Mouse (Mus musculus): ENCODE measurements around the gene Rps6ka5. TPM values are rescaled to one million over a fixed set of nuclear protein-coding genes. Genes with fewer than 3 reads are reported as not detected.

Rps6ka5 gene
- polyA plus RNA-seq, 1 experiment = 1.9 TPM

GRCm38 (mm10) chr12:100633231-100633630 is 93.6 kb downstream of the Rps6ka5 start:
- no peak overlapping the region for H3K4me3 ChIP-seq
- H3K27me3 ChIP-seq (ENCODE audit: control insufficient read depth, insufficient read depth, insufficient read length) = no peaks in the 10 kb centered on the region
- no peak for TF ChIP-seq MYOG (IDR thresholded peaks at IDR 0.05; ENCODE audit: control insufficient read depth in 1 of 3, insufficient read depth in 1 of 3, insufficient read length in 2 of 3, low read depth in 2 of 3)
- no peak for TF ChIP-seq POLR2AphosphoS2 (IDR thresholded peaks at IDR 0.05; ENCODE audit: insufficient read length, low read depth)
- TF ChIP-seq MYOD1 (IDR thresholded peaks at IDR 0.05; ENCODE audit: control insufficient read depth in 1 of 3, insufficient read length in 2 of 3, low read depth in 2 of 3) = no peak
- TF ChIP-seq TCF3 (IDR thresholded peaks at IDR 0.05; ENCODE audit: insufficient read length, low read depth) = no peak
- TF ChIP-seq TCF12 (IDR thresholded peaks at IDR 0.05; ENCODE audit: insufficient read depth, poor library complexity, severe bottlenecking) = no peak
- no peak for TF ChIP-seq E2F4 (IDR thresholded peaks at IDR 0.05; ENCODE audit: insufficient read depth)
- no peak for TF ChIP-seq USF1 (IDR thresholded peaks at IDR 0.05; ENCODE audit: low read depth)
- no peak for TF ChIP-seq SRF (IDR thresholded peaks at IDR 0.05; ENCODE audit: control insufficient read depth, insufficient read length, low read depth)
- no peak for TF ChIP-seq CEBPB (IDR thresholded peaks at IDR 0.05; ENCODE audit: insufficient read depth, poor library complexity, severe bottlenecking)
- no peak for TF ChIP-seq MAX (IDR thresholded peaks at IDR 0.05; ENCODE audit: low read depth)
- TF ChIP-seq POLR2A (IDR thresholded peaks at IDR 0.05; ENCODE audit: insufficient read length, low read depth) = no peak
- no peak for TF ChIP-seq REST (IDR thresholded peaks at IDR 0.05; ENCODE audit: insufficient read depth, insufficient read length)
- H3K36me3 ChIP-seq (ENCODE audit: control insufficient read depth, insufficient read depth) = no peaks in the 10 kb centered on the region
- H3K4me2 ChIP-seq (ENCODE audit: low read depth) = no peak overlapping the region
- H3K79me2 ChIP-seq (ENCODE audit: control insufficient read depth, insufficient read depth) = no peaks in the 10 kb centered on the region
- H3ac ChIP-seq (ENCODE audit: control insufficient read depth, insufficient read length) = no peak overlapping the region

GRCm38 (mm10) chr12:100631286-100631685 is 95.5 kb downstream of the Rps6ka5 start:
- Histone ChIP-seq H3K4me2 (ENCODE audit: low read depth) (no peak overlapping the region), H3K27me3 (ENCODE audit: control insufficient read depth, insufficient read depth, insufficient read length) (no peaks in the 10 kb centered on the region), H3K36me3 (ENCODE audit: control insufficient read depth, insufficient read depth) (no peaks in the 10 kb centered on the region), H3K79me2 (ENCODE audit: control insufficient read depth, insufficient read depth) (no peaks in the 10 kb centered on the region), H3ac (ENCODE audit: control insufficient read depth, insufficient read length) (no peak overlapping the region), H3K4me3 (no peak overlapping the region)
- TF ChIP-seq TCF3 (IDR thresholded peaks at IDR 0.05; ENCODE audit: insufficient read length, low read depth) (no peak), MAX (IDR thresholded peaks at IDR 0.05; ENCODE audit: low read depth) (no peak), POLR2A (IDR thresholded peaks at IDR 0.05; ENCODE audit: insufficient read length, low read depth) (no peak), USF1 (IDR thresholded peaks at IDR 0.05; ENCODE audit: low read depth) (no peak), MYOD1 (IDR thresholded peaks at IDR 0.05; ENCODE audit: control insufficient read depth in 1 of 3, insufficient read length in 2 of 3, low read depth in 2 of 3) (no peak)

- TF ChIP-seq TCF12 (IDR thresholded peaks at IDR 0.05; ENCODE audit: insufficient read depth, poor library complexity, severe bottlenecking) = no peak
- TF ChIP-seq POLR2AphosphoS2 (IDR thresholded peaks at IDR 0.05; ENCODE audit: insufficient read length, low read depth) = no peak
- no peak for TF ChIP-seq MYOG (IDR thresholded peaks at IDR 0.05; ENCODE audit: control insufficient read depth in 1 of 3, insufficient read depth in 1 of 3, insufficient read length in 2 of 3, low read depth in 2 of 3)
- no peak for TF ChIP-seq REST (IDR thresholded peaks at IDR 0.05; ENCODE audit: insufficient read depth, insufficient read length)
- no peak for TF ChIP-seq CEBPB (IDR thresholded peaks at IDR 0.05; ENCODE audit: insufficient read depth, poor library complexity, severe bottlenecking)
- TF ChIP-seq TCF3 (IDR thresholded peaks at IDR 0.05; ENCODE audit: insufficient read length, low read depth) = no peak
- no peak for TF ChIP-seq SRF (IDR thresholded peaks at IDR 0.05; ENCODE audit: control insufficient read depth, insufficient read length, low read depth)
- no peak for TF ChIP-seq POLR2A (IDR thresholded peaks at IDR 0.05; ENCODE audit: insufficient read length, low read depth)
- TF ChIP-seq USF1 (IDR thresholded peaks at IDR 0.05; ENCODE audit: low read depth) = no peak
- no peak for TF ChIP-seq E2F4 (IDR thresholded peaks at IDR 0.05; ENCODE audit: insufficient read depth)
- H3ac ChIP-seq (ENCODE audit: control insufficient read depth, insufficient read length) = no peak overlapping the region
- no peak overlapping the region for H3K4me3 ChIP-seq
- no peaks in the 10 kb centered on the region for H3K36me3 ChIP-seq (ENCODE audit: control insufficient read depth, insufficient read depth)
- no peak overlapping the region for H3K4me2 ChIP-seq (ENCODE audit: low read depth)
- H3K79me2 ChIP-seq (ENCODE audit: control insufficient read depth, insufficient read depth) = no peaks in the 10 kb centered on the region
- H3K27me3 ChIP-seq (ENCODE audit: control insufficient read depth, insufficient read depth, insufficient read length) = no peaks in the 10 kb centered on the region
Measured at GRCm38 (mm10) chr12:100629126-100629920, 97.5 kb downstream of the Rps6ka5 start.

DNA sequence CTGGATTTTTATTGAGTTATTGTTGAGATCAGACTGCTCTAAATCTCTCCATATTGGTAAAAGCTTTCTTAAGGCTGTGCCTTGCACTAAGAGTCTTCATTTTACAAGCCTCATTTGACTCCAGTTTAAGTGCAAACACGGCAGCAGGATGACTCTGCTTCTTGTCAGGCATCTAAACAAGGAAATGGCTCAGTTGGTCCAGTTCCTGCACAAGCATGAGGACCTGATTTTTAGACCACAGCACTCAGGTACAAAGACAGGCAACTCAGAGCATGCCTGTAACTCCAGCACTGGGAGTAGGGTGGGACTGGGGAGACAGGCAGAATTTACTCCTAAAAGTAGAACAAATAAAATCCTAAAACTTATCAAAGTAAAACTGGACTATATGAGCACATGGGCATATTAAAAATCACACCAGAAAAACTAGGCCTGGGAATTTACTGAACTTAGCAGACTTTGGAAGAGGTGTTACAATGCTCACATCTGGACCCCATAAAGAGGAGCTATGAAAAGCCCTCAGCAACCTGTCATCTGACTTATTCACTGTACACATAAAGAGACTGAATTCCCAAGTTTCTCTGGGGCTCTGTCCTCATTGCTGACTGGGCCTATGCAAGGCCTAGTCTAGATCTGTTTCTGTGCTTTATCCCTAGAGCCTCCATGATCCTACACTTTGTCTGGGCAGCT is 99.6 kb downstream of the Rps6ka5 start:
- no peaks in the 10 kb centered on the region for H3K27me3 ChIP-seq (ENCODE audit: control insufficient read depth, insufficient read depth, insufficient read length)
- no peak overlapping the region for H3ac ChIP-seq (ENCODE audit: control insufficient read depth, insufficient read length)
- TF ChIP-seq MYOG (IDR thresholded peaks at IDR 0.05; ENCODE audit: control insufficient read depth in 1 of 3, insufficient read depth in 1 of 3, insufficient read length in 2 of 3, low read depth in 2 of 3) (no peak), REST (IDR thresholded peaks at IDR 0.05; ENCODE audit: insufficient read depth, insufficient read length) (no peak), SRF (IDR thresholded peaks at IDR 0.05; ENCODE audit: control insufficient read depth, insufficient read length, low read depth) (no peak)
- no peak overlapping the region for H3K4me3 ChIP-seq
- no peak overlapping the region for H3K4me2 ChIP-seq (ENCODE audit: low read depth)
- no peaks in the 10 kb centered on the region for H3K36me3 ChIP-seq (ENCODE audit: control insufficient read depth, insufficient read depth)
- H3K79me2 ChIP-seq (ENCODE audit: control insufficient read depth, insufficient read depth) = no peaks in the 10 kb centered on the region
